Mouse (Mus musculus) neural tube, embryonic 13.5 days (tissue): Measurements from ENCODE around the gene Pycr2. TPM values are rescaled to one million over a fixed set of nuclear protein-coding genes. Genes with fewer than 3 reads are reported as not detected.

Source experiments
- ATAC-seq: fragments of 200-750 bp; cut with Nextera tagmentation; 2 replicates; pipeline ENCODE4 v1.8.0; 2017; ENCODE audit warnings: low read depth, mild to moderate bottlenecking, moderate TSS enrichment, moderate library complexity
- H3K27ac ChIP-seq: fragments of 300-500 bp; sonication (generic); replicated peaks from 2 replicates; pipeline ENCODE4 v1.5.1; 2015; ENCODE audit warnings: moderate library complexity, mild to moderate bottlenecking, inconsistent platforms
- H3K27me3 ChIP-seq: fragments of 300-500 bp; sonication (generic); 2 replicates; pipeline ENCODE4 v1.6.1; 2015; ENCODE audit warnings: mild to moderate bottlenecking, inconsistent platforms
- H3K36me3 ChIP-seq: fragments of 300-500 bp; sonication (generic); 2 replicates; pipeline ENCODE4 v1.6.1; 2015; ENCODE audit warnings: mild to moderate bottlenecking, inconsistent platforms
- H3K4me1 ChIP-seq: fragments of 300-500 bp; sonication (generic); replicated peaks from 2 replicates; pipeline ENCODE4 v1.6.1; 2015; ENCODE audit warnings: inconsistent platforms
- H3K4me2 ChIP-seq: fragments of 300-500 bp; sonication (generic); 2 replicates; pipeline ENCODE4 v1.6.1; 2015; ENCODE audit warnings: inconsistent platforms, mild to moderate bottlenecking, moderate library complexity
- H3K4me3 ChIP-seq: fragments of 300-500 bp; sonication (generic); 2 replicates; pipeline ENCODE4 v1.5.1; 2015; ENCODE audit warnings: mild to moderate bottlenecking, inconsistent platforms
- H3K9ac ChIP-seq: fragments of 300-500 bp; sonication (generic); 2 replicates; pipeline ENCODE4 v1.6.1; 2015; ENCODE audit warnings: moderate library complexity, mild to moderate bottlenecking, inconsistent platforms
- H3K9me3 ChIP-seq: fragments of 300-500 bp; sonication (generic); 2 replicates; pipeline ENCODE4 v1.6.1; 2016; ENCODE audit warnings: inconsistent platforms
- WGBS: fragments of 180-500 bp; shearing (Covaris S2); methylation state at CpG from one replicate; pipeline ENCODE4 v1.1.7; 2015; 5-methylcytosine and 5-hydroxymethylcytosine counted together
- polyA plus RNA-seq: library from polyadenylated mRNA; unstranded; fragments of >200 nt; fragmentation: Nextera tagmentation; extraction: Ambion mirVana; gene quantifications from 2 replicates; pipeline ENCODE4 v1.2.1, GENCODE M21; 2015

Pycr2 gene
- polyA plus RNA-seq, 1 experiment from 2014 or later, result 73.4 TPM

DNA sequence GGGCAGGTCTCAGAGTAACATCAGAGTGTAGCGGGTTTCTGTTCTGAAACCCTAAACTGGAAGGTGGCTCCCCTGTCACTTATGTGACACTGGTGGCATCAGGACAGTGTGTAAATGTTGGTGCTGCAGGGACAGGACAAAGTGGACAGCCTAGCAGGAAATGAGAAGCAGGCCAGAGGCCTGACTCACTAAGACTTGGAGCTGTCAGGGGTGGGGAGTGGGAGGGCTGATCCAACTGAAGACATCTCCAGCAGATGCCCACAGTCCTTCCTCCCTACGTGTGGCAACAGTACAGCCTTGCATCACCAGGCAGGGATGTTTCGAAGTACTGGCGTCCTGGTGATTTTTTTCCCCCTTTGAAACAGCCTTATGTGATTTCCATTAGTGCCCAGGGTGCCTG is 40.5 kb downstream of the Pycr2 start:
- Histone ChIP-seq H3K4me2 (no peak overlapping the region), H3K4me3 (no peak overlapping the region), H3K27me3 (peaks cover 56% of the 10 kb centered on the region), H3K4me1 (peaks cover 33% of the 10 kb centered on the region), H3K27ac (no peak overlapping the region), H3K9ac (no peak overlapping the region), H3K9me3 (no peaks in the 10 kb centered on the region), H3K36me3 (no peaks in the 10 kb centered on the region)
- 72% methylated on average over 4 of the region's 4 CpGs for WGBS
- ATAC-seq, result no peak

DNA sequence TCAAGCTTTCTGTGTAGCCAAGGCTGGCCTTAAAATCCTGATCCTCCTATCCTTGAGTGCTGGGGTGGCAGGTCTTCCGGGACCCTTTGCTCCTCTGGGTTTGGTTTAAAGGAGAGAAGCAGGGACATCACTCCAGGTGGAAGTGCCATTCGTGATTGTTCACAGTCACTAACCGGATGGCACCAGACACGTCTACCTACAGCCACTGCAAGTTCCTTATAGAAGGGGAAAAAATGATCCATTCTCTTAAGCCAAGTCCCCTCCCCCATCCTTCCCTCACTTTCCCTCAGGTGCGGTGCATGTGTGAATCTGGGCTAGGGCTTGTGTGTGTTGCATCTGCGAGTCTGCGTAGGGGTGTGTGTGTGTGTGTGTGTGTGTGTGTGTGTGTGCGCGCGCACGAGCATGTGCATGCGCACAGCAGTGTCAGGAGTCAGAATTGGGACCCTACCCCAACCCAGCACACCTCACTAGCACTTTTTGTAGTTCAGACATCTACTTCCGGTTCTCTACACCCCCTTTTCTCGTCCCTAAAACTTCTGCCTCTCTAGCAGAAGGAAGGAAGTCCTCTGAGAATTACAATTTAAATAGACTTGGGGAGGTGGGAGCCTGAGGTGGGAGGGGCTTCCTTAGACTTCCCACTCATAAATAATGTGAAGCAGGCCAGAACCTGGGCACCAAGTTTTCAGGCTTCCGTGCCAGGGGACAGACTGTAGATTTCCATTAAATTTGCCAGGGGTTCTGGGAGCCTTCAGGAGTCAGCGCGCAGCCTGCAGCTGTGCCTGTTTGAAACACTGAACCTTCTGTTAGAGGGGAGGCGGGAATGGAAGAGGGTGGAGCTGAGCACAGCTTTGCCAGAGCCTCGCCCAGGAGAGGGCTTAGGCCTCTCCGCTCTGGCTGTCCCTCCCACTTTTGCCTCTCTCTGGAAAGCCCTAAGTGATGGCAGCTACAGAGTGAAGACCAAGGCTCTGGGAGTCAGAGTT is 41.2 kb downstream of the Pycr2 start:
- WGBS, result 31% methylated on average over 20 of the region's 20 CpGs
- Histone ChIP-seq H3K27ac (0 out of 2 replicates have a peak overlapping the region, but pooled peaks have one; percentile 0), H3K9me3 (no peaks in the 10 kb centered on the region), H3K36me3 (no peaks in the 10 kb centered on the region), H3K9ac (0 out of 2 replicates have a peak overlapping the region, but pooled peaks have one; percentile 5), H3K4me1 (peaks cover 33% of the 10 kb centered on the region), H3K4me3 (no peak overlapping the region), H3K4me2 (peak overlapping the region; percentile 18), H3K27me3 (peaks cover 51% of the 10 kb centered on the region)
- ATAC-seq, result no peak

DNA sequence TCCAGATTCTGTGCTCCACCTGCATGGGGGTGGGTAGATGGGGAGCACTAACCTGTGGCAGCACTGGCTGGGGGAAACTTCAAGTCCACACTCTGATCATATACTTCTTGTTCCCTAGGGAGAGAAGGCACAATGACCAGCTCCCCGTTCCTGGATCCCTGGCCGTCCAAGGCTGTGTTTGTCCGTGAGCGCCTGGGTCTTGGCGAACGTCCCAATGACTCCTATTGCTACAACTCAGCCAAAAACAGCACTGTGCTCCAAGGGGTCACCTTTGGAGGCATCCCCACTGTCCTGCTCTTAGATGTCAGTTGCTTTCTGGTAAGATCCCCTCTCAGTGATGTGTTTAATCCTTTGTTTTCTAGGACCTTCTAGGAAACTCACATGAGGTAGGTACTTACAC is 42.4 kb downstream of the Pycr2 start:
- WGBS, result 84% methylated on average over 6 of the region's 6 CpGs
- peaks cover 33% of the 10 kb centered on the region for H3K4me1 ChIP-seq
- peaks cover 39% of the 10 kb centered on the region for H3K27me3 ChIP-seq
- H3K9ac ChIP-seq, result no peak overlapping the region
- no peak for ATAC-seq
- H3K4me2 ChIP-seq, result no peak overlapping the region
- H3K9me3 ChIP-seq, result no peaks in the 10 kb centered on the region
- no peak overlapping the region for H3K27ac ChIP-seq
- H3K4me3 ChIP-seq, result no peak overlapping the region
- H3K36me3 ChIP-seq, result no peaks in the 10 kb centered on the region

DNA sequence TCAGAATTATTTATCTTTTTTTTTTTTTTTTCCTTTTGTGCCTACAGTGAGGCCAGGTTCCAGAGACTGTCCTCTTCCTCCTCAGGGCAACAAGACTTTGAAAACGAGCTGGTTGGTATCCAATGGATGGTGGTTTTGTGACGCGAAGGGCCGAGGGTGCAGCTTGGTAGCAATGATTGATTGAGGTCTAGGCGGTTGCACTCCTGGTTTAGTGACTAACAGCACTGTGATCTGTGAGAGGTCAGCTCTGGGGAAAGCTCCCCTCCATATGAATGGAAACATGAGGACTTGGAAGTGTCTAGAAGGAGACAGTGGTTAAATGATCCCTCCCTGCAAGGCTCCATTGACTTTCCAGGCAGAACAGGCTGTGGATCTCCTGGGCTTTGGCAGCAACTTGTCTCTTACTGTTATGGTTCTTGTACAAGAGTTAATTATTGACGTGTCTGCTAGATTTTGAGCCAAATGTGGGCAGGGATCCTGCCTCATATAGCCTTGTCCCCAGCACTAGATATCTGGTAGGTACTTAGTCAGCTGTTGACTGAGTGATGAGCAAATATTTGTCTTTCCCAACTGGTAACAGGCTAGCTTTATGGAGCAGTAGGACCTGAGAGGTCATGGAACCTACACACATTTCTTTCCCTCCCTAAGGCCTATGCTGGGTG is 48.1 kb downstream of the Pycr2 start:
- ATAC-seq, result no peak
- Histone ChIP-seq H3K27ac (no peak overlapping the region), H3K4me2 (no peak overlapping the region), H3K27me3 (no peaks in the 10 kb centered on the region), H3K9ac (no peak overlapping the region), H3K36me3 (no peaks in the 10 kb centered on the region), H3K4me1 (no peaks in the 10 kb centered on the region), H3K4me3 (no peak overlapping the region), H3K9me3 (no peaks in the 10 kb centered on the region)
- WGBS, result 77% methylated on average over 6 of the region's 6 CpGs

DNA sequence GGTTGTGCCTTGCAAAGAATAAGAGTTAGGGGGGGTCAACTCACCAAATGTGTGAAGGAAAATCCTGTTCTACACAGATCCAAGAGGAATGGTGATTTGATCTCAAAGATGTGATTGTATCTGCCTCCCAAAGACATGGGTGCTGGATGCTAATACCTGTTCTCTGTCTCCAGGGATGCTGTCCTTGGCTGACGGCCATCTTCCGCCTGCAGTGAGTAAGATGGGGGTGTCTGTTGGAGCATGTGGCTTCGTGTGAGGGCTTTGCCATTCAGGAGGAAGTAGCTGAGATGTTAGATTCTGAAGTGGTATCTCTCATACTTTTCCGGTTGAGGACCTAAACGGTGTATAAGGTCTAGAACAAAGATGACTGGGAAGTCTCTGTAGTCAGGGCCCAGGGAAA is 48.7 kb downstream of the Pycr2 start:
- H3K4me1 ChIP-seq, result no peaks in the 10 kb centered on the region
- H3K27ac ChIP-seq, result no peak overlapping the region
- no peaks in the 10 kb centered on the region for H3K36me3 ChIP-seq
- H3K4me2 ChIP-seq, result no peak overlapping the region
- no peak for ATAC-seq
- no peak overlapping the region for H3K4me3 ChIP-seq
- H3K27me3 ChIP-seq, result no peaks in the 10 kb centered on the region
- 94% methylated on average over 5 of the region's 5 CpGs for WGBS
- no peak overlapping the region for H3K9ac ChIP-seq
- H3K9me3 ChIP-seq, result no peaks in the 10 kb centered on the region

DNA sequence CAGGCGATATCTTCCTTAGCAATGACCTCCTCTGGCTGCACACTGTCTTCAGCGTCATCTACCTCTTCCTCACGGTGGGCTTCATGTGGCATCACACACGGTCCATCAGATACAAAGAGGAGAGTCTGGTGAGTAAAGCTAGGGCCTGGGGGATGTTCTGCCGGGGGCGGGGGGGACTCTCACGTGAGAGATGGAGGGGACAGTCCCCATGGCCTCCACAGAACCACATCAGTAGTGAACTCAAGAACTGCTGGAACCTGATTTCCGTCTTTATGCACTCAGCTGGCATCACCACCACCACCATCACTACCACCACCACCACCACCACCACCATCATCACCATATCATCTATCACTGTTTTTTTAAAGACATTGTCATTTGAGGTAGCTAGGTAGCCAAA is 52.3 kb downstream of the Pycr2 start:
- Histone ChIP-seq H3K27ac (no peak overlapping the region), H3K36me3 (no peaks in the 10 kb centered on the region), H3K9me3 (no peaks in the 10 kb centered on the region), H3K9ac (no peak overlapping the region), H3K27me3 (no peaks in the 10 kb centered on the region), H3K4me1 (no peaks in the 10 kb centered on the region), H3K4me2 (no peak overlapping the region), H3K4me3 (no peak overlapping the region)
- ATAC-seq, result no peak
- 94% methylated on average over 8 of the region's 8 CpGs for WGBS

DNA sequence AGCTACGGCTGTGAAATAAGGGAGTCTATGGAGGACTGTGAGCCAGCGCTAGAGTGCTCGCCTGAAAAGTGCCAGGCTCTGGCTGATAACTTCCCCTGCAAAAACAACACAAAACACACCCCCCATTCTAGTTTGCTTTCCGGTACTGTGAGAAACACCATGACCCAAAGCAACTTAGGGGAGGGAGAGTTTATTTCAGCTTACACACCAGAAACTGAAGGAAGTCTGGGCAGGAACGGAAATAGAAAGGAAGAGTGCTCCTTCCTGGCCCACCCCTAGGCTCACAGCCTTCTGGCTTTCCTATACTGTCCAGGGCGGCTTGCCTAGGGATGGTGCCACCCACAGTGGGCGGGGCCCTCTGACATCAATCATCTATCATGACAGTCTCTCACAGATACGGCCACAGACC is 52.9 kb downstream of the Pycr2 start:
- H3K4me3 ChIP-seq, result no peak overlapping the region
- no peaks in the 10 kb centered on the region for H3K27me3 ChIP-seq
- H3K4me1 ChIP-seq, result no peaks in the 10 kb centered on the region
- H3K9me3 ChIP-seq, result no peaks in the 10 kb centered on the region
- no peak for ATAC-seq
- H3K4me2 ChIP-seq, result no peak overlapping the region
- no peaks in the 10 kb centered on the region for H3K36me3 ChIP-seq
- H3K9ac ChIP-seq, result no peak overlapping the region
- no peak overlapping the region for H3K27ac ChIP-seq
- 76% methylated on average over 8 of the region's 8 CpGs for WGBS

Other genes starting within 250 kb of the Pycr2 start
- gene Mixl1, start 207.3 kb upstream of the Pycr2 start, polyA plus RNA-seq, result not detected in 2 replicates
- gene Acbd3, start 178.2 kb upstream of the Pycr2 start, polyA plus RNA-seq, result 25.6 and 26.8 TPM in 2 replicates
- gene H3f3a, start 90.3 kb upstream of the Pycr2 start, polyA plus RNA-seq, result 3,608 and 3,867 TPM in 2 replicates
- gene Sde2, start 53.2 kb upstream of the Pycr2 start, polyA plus RNA-seq, result 25.7 and 33.7 TPM in 2 replicates
- 0.15 TPM in 1 of 2 replicates, not detected in the other for gene Lefty2, start 11.2 kb upstream of the Pycr2 start, polyA plus RNA-seq
- 0.49 TPM in 1 of 2 replicates, not detected in the other for gene Lefty1, start 30.7 kb downstream of the Pycr2 start, polyA plus RNA-seq
- gene Tmem63a, start 38.1 kb downstream of the Pycr2 start, polyA plus RNA-seq, result 2.0 and 3.2 TPM in 2 replicates
- 4.8 and 6.0 TPM in 2 replicates for gene Ephx1, start 116.6 kb downstream of the Pycr2 start, polyA plus RNA-seq
- gene 9130409I23Rik, start 146.9 kb downstream of the Pycr2 start, polyA plus RNA-seq, result not detected in 2 replicates
- 38.8 and 40.4 TPM in 2 replicates for gene Nvl, start 239.9 kb downstream of the Pycr2 start, polyA plus RNA-seq
- gene Cnih4, start 240.4 kb downstream of the Pycr2 start, polyA plus RNA-seq, result 61.0 and 65.5 TPM in 2 replicates